Mouse (Mus musculus) ovary, postnatal 10 days (tissue): ENCODE data around the gene Gpr34.

Experiments used
- DNase-seq: peaks from one replicate; pipeline ENCODE4 v3.0.0; 2022; ENCODE audit warnings: low spot score

Gene Gpr34

GRCm38 (mm10) chrX:13631599-13632283 lies at the start of gene Gpr34:
Gene Gpr34 (plus strand): TSS chrX:13632089.
- no peak for DNase-seq

- DNase-seq, result no peak
Measured at GRCm38 (mm10) chrX:13599373-13599772, 32.5 kb upstream of the Gpr34 start.

GRCm38 (mm10) chrX:13599966-13600365 lies 31.9 kb upstream of the Gpr34 start:
- no peak for DNase-seq

- DNase-seq, result no peak
Measured at GRCm38 (mm10) chrX:13606741-13607140, 25.1 kb upstream of the Gpr34 start.

- no peak for DNase-seq
Measured at GRCm38 (mm10) chrX:13607752-13608151, 24.1 kb upstream of the Gpr34 start.

GRCm38 (mm10) chrX:13611114-13611513 lies 20.8 kb upstream of the Gpr34 start:
- no peak for DNase-seq

GRCm38 (mm10) chrX:13612115-13612514 lies 19.8 kb upstream of the Gpr34 start:
- DNase-seq, result no peak

GRCm38 (mm10) chrX:13616726-13617125 lies 15.2 kb upstream of the Gpr34 start:
- no peak for DNase-seq

GRCm38 (mm10) chrX:13617294-13617693 lies 14.6 kb upstream of the Gpr34 start:
- no peak for DNase-seq

- no peak for DNase-seq
Measured at GRCm38 (mm10) chrX:13618476-13618875, 13.4 kb upstream of the Gpr34 start.

GRCm38 (mm10) chrX:13621473-13621872 lies 10.4 kb upstream of the Gpr34 start:
- DNase-seq, result no peak

- no peak for DNase-seq
Measured at GRCm38 (mm10) chrX:13622654-13623053, 9.2 kb upstream of the Gpr34 start.

GRCm38 (mm10) chrX:13636398-13636797 lies 4.5 kb downstream of the Gpr34 start:
- no peak for DNase-seq

- DNase-seq, result no peak
Measured at GRCm38 (mm10) chrX:13638894-13639293, 7.0 kb downstream of the Gpr34 start.

GRCm38 (mm10) chrX:13651889-13652288 lies 20.0 kb downstream of the Gpr34 start:
- DNase-seq, result no peak

- DNase-seq, result no peak
Measured at GRCm38 (mm10) chrX:13652291-13652690, 20.4 kb downstream of the Gpr34 start.

- DNase-seq, result no peak
Measured at GRCm38 (mm10) chrX:13655005-13655421, 23.1 kb downstream of the Gpr34 start.

GRCm38 (mm10) chrX:13655906-13656305 lies 24.0 kb downstream of the Gpr34 start:
- DNase-seq, result no peak

GRCm38 (mm10) chrX:13656721-13657120 lies 24.8 kb downstream of the Gpr34 start:
- no peak for DNase-seq

- no peak for DNase-seq
Measured at GRCm38 (mm10) chrX:13658616-13659140, 26.8 kb downstream of the Gpr34 start.

GRCm38 (mm10) chrX:13659201-13659890 lies 27.5 kb downstream of the Gpr34 start:
- no peak for DNase-seq

- no peak for DNase-seq
Measured at GRCm38 (mm10) chrX:13661063-13661462, 29.2 kb downstream of the Gpr34 start, which contains the start of gene Gpr82. Gene Gpr82 (plus strand): TSS chrX:13661363.

- no peak for DNase-seq
Measured at GRCm38 (mm10) chrX:13668867-13669266, 37.0 kb downstream of the Gpr34 start.
